Mouse (Mus musculus) CH12.LX (cell line): Measurements from ENCODE around the gene Akt3. TPM values are rescaled to one million over a fixed set of nuclear protein-coding genes. Genes with fewer than 3 reads are reported as not detected.

Source experiments
- DNase-seq: peaks from one replicate; pipeline ENCODE4 v3.0.0-alpha.2; 2013; ENCODE audit errors: extremely low read depth
- H3K27ac ChIP-seq: 2 replicates; pipeline ENCODE4 v1.5.1; 2012; ENCODE audit warnings: low read depth, mild to moderate bottlenecking, control low read depth, moderate library complexity; ENCODE audit not compliant: insufficient read depth
- H3K27me3 ChIP-seq: replicated peaks from 2 replicates; pipeline ENCODE3; 2012; ENCODE audit warnings: inconsistent platforms
- H3K36me3 ChIP-seq, 2 experiments: replicated peaks in 1 of 2; 2 replicates each; pipeline versions ENCODE3 to v1.6.1; 2012; ENCODE audit warnings: inconsistent platforms in 1 of 2, low read length in 1 of 2, mild to moderate bottlenecking in 1 of 2, mixed read lengths in 1 of 2, moderate library complexity in 1 of 2; ENCODE audit not compliant: control insufficient read depth in 1 of 2, insufficient read depth in 1 of 2
- H3K4me1 ChIP-seq, 2 experiments: 2 replicates each; pipeline ENCODE4 v1.6.1; 2012; ENCODE audit warnings: inconsistent platforms in 1 of 2, moderate library complexity in 1 of 2; ENCODE audit not compliant: insufficient read depth in 2 of 2, control insufficient read depth in 1 of 2
- H3K4me2 ChIP-seq: 2 replicates; pipeline ENCODE4 v1.6.1; 2012; ENCODE audit warnings: low read depth, mild to moderate bottlenecking, control low read depth; ENCODE audit not compliant: poor library complexity, insufficient read depth, severe bottlenecking
- H3K4me3 ChIP-seq, 3 experiments: fragments of 150-350 bp in 1 of 3; sonication (generic) in 1 of 3; replicated peaks in 1 of 3; 2 replicates each; pipeline versions ENCODE3 to v1.5.1; 2011 to 2012; ENCODE audit warnings: low read depth in 2 of 3, low read length in 2 of 3, mild to moderate bottlenecking in 2 of 3, moderate library complexity in 2 of 3, control low read depth in 1 of 3, improper control_type of control experiment in 1 of 3, inconsistent platforms in 1 of 3, mixed read lengths in 1 of 3; ENCODE audit not compliant: poor library complexity in 1 of 3
- H3K79me2 ChIP-seq: replicated peaks from 2 replicates; pipeline ENCODE4 v1.6.1; 2012; ENCODE audit warnings: mild to moderate bottlenecking, moderate library complexity; ENCODE audit not compliant: control insufficient read depth, poor library complexity, insufficient read depth, severe bottlenecking; ENCODE audit errors: extremely low read depth
- H3K9ac ChIP-seq: 2 replicates; pipeline ENCODE4 v1.6.1; 2012; ENCODE audit warnings: low read depth, mild to moderate bottlenecking, control low read depth, moderate library complexity; ENCODE audit not compliant: insufficient read depth
- H3K9me3 ChIP-seq: replicated peaks from 2 replicates; pipeline ENCODE3; 2012; ENCODE audit warnings: low read length, inconsistent platforms, mixed read lengths
- BHLHE40 ChIP-seq: IDR thresholded peaks from 2 replicates; pipeline ENCODE4 v1.6.1; 2011; ENCODE audit warnings: mild to moderate bottlenecking, low read depth, low read length, improper control_type of control experiment
- CHD2 ChIP-seq: IDR thresholded peaks from 2 replicates; pipeline ENCODE4 v1.6.1; 2011; ENCODE audit warnings: low read length, improper control_type of control experiment
- CTCF ChIP-seq, 2 experiments: IDR thresholded peaks in 1 of 2; conservative IDR thresholded peaks in 1 of 2; 2 replicates each; pipeline ENCODE4 v1.5.1; 2011 to 2012; ENCODE audit warnings: low read depth in 2 of 2, low read length in 2 of 2, improper control_type of control experiment in 1 of 2, inconsistent platforms in 1 of 2, mild to moderate bottlenecking in 1 of 2, moderate library complexity in 1 of 2
- ELF1 ChIP-seq: IDR thresholded peaks from 2 replicates; pipeline ENCODE4 v1.6.1; 2014; ENCODE audit warnings: low read depth, mild to moderate bottlenecking, inconsistent platforms, low read length, improper control_type of control experiment
- EP300 ChIP-seq: IDR thresholded peaks from 2 replicates; pipeline ENCODE4 v1.6.1; 2011; ENCODE audit warnings: low read length, improper control_type of control experiment
- GABPA ChIP-seq: IDR thresholded peaks from 2 replicates; pipeline ENCODE4 v1.6.1; 2012; ENCODE audit warnings: low read depth, low read length, improper control_type of control experiment, inconsistent platforms; ENCODE audit not compliant: insufficient replicate concordance
- HCFC1 ChIP-seq: IDR thresholded peaks from 2 replicates; pipeline ENCODE4 v1.6.1; 2012; ENCODE audit warnings: low read depth, mild to moderate bottlenecking, inconsistent platforms, low read length, improper control_type of control experiment
- JUN ChIP-seq: IDR thresholded peaks from 2 replicates; pipeline ENCODE4 v1.6.1; 2011; ENCODE audit warnings: low read depth, mild to moderate bottlenecking, low read length, improper control_type of control experiment, moderate library complexity; ENCODE audit not compliant: insufficient read depth
- KAT2A ChIP-seq: IDR thresholded peaks from 2 replicates; pipeline ENCODE4 v1.6.1; 2012; ENCODE audit warnings: low read length, improper control_type of control experiment, inconsistent platforms; ENCODE audit not compliant: insufficient replicate concordance
- MAZ ChIP-seq: IDR thresholded peaks from 2 replicates; pipeline ENCODE4 v1.6.1; 2012; ENCODE audit warnings: low read depth, mild to moderate bottlenecking, inconsistent platforms, low read length, improper control_type of control experiment, moderate library complexity
- MEF2A ChIP-seq: IDR thresholded peaks from 2 replicates; pipeline ENCODE4 v1.6.1; 2014; ENCODE audit warnings: low read depth, mild to moderate bottlenecking, inconsistent platforms, low read length, improper control_type of control experiment, borderline replicate concordance
- NELFE ChIP-seq: IDR thresholded peaks from 2 replicates; pipeline ENCODE4 v1.6.1; 2011; ENCODE audit warnings: low read depth, low read length, improper control_type of control experiment
- NRF1 ChIP-seq: IDR thresholded peaks from 2 replicates; pipeline ENCODE4 v1.6.1; 2014; ENCODE audit warnings: low read depth, mild to moderate bottlenecking, inconsistent platforms, low read length, improper control_type of control experiment, moderate library complexity
- PAX5 ChIP-seq: IDR thresholded peaks from 2 replicates; pipeline ENCODE4 v1.6.1; 2012; ENCODE audit warnings: low read length, inconsistent platforms, mixed read lengths
- RAD21 ChIP-seq: IDR thresholded peaks from 2 replicates; pipeline ENCODE4 v1.6.1; 2011; ENCODE audit warnings: low read depth, mild to moderate bottlenecking, low read length, improper control_type of control experiment, moderate library complexity
- RCOR1 ChIP-seq: conservative IDR thresholded peaks from 2 replicates; pipeline ENCODE4 v1.6.1; 2012; ENCODE audit warnings: low read depth, mild to moderate bottlenecking, inconsistent platforms, low read length, improper control_type of control experiment
- SMC3 ChIP-seq: IDR thresholded peaks from 2 replicates; pipeline ENCODE4 v1.6.1; 2011; ENCODE audit warnings: low read depth, low read length, improper control_type of control experiment
- ZKSCAN1 ChIP-seq: IDR thresholded peaks from 2 replicates; pipeline ENCODE4 v1.6.1; 2012; ENCODE audit warnings: low read depth, inconsistent platforms, low read length, improper control_type of control experiment, borderline replicate concordance
- dilution Hi-C: fragments of 300-500 bp; cut with MboI; formaldehyde crosslinking; loops from 2 replicates; pipeline ENCODE4 v1.14.3; 2020; ENCODE audit warnings: low sequenced_read_pairs; ENCODE audit not compliant: extremely low pct_unique_long_range_greater_than_20kb, extremely low pct_ligation_motif_present
- in situ Hi-C: fragments of 300-500 bp; cut with MboI; formaldehyde crosslinking; loops from 3 replicates; pipeline ENCODE4 v1.14.3; 2019; ENCODE audit warnings: low sequenced_read_pairs, low pct_ligation_motif_present, low pct_unique_long_range_greater_than_20kb, mixed read lengths
- polyA plus RNA-seq: library from polyadenylated mRNA; unstranded; fragments of >175 nt; gene quantifications from 2 replicates; pipeline ENCODE4 v1.2.1, GENCODE M21; 2012; ENCODE audit warnings: low read depth; ENCODE audit not compliant: insufficient read length
- total RNA-seq, 2 experiments: library from RNA; depleted of rRNA; stranded (reverse); fragments of 300-350 nt in 1 of 2; fragments of >200 nt in 1 of 2; gene quantifications; 2 replicates each; pipeline ENCODE4 v1.2.3; 2012 to 2014

Akt3 gene
- total and polyA plus RNA-seq, 3 experiments = 0.34 to 1.3 (median 0.82) TPM

- dilution Hi-C loops = no loop called here
- no peak overlapping the region for H3K4me3 ChIP-seq
- no peak for TF ChIP-seq RAD21
- no peak for TF ChIP-seq GABPA
- no peak for TF ChIP-seq ZKSCAN1
- no peak for TF ChIP-seq ELF1
- no peak for TF ChIP-seq CTCF (conservative IDR thresholded peaks at IDR 0.05 in 1 of 2, IDR thresholded peaks at IDR 0.05 in 1 of 2; ENCODE audit: low read depth in 2 of 2, low read length in 2 of 2)
- TF ChIP-seq, all 38 proteins: peak for 0
- Histone ChIP-seq H3K4me1 (peaks cover 16 to 39% of the 10 kb centered on the region in 2 experiments), H3K27me3 (no peaks in the 10 kb centered on the region), H3K4me2 (no peak overlapping the region), H3K9me3 (no peaks in the 10 kb centered on the region), H3K36me3 (peaks cover 3 to 6% of the 10 kb centered on the region in 2 experiments), H3K9ac (no peak overlapping the region), H3K27ac (no peak overlapping the region), H3K79me2 (no peaks in the 10 kb centered on the region)
- no peak for DNase-seq
- in situ Hi-C loops = no loop called here
Observed at GRCm38 (mm10) chr1:176985691-176986090, 272.3 kb downstream of the Akt3 start.

DNA sequence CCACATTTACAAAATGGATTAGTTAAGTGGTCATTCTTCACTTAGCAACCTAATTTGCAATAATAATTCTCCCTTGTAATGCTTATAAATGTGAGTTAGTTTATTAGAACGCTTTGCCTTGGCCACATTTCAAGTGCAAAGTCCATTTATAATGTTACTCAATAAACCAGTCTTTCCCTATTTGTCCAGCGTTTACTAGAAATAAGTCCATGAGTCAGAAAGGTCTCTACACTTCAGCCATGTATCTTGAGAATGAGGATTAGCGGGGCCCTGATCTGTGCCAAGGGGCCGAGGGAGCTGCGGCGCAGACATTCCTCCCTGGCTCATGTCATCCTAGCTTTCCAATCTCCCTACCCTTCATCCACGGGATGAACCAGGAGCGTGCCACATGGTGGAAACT lies 275.3 kb downstream of the Akt3 start:
- Histone ChIP-seq H3K36me3 (peaks cover 0 to 7% of the 10 kb centered on the region in 2 experiments), H3K9me3 (no peaks in the 10 kb centered on the region), H3K4me1 (peaks cover 16 to 45% of the 10 kb centered on the region in 2 experiments), H3K79me2 (no peaks in the 10 kb centered on the region), H3K27ac (no peak overlapping the region), H3K27me3 (no peaks in the 10 kb centered on the region), H3K4me2 (no peak overlapping the region), H3K9ac (no peak overlapping the region), H3K4me3 (no peak overlapping the region)
- TF ChIP-seq SMC3 (no peak), BHLHE40 (no peak), PAX5 (no peak), CHD2 (no peak), KAT2A (no peak), JUN (no peak), NRF1 (no peak), MAZ (no peak)
- dilution Hi-C loops (no loop called here), in situ Hi-C loops (no loop called here)
- DNase-seq = no peak

DNA sequence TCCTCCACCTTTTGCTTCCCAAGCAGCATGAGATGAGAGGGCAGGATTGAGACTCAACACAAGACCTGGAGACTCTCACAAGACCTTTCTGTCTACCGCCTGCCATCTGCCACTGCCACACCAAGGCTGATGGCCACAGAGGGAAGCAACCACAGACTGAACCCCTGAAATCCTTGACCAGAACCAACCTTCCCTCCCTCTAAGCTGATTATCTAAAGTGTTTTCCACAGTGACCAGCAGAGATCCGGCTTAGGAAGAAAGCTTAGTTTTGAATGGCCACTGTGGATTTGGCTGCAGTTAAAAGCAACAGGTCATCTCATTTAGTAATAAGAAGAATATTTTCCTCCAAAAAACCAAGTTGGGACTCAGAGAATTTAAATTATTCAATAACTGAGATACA lies 276.5 kb downstream of the Akt3 start:
- Histone ChIP-seq H3K9me3 (no peaks in the 10 kb centered on the region), H3K4me2 (no peak overlapping the region), H3K36me3 (peaks cover 0 to 6% of the 10 kb centered on the region in 2 experiments), H3K4me3 (no peak overlapping the region), H3K4me1 (peaks cover 17 to 38% of the 10 kb centered on the region in 2 experiments), H3K27ac (no peak overlapping the region), H3K9ac (no peak overlapping the region), H3K79me2 (no peaks in the 10 kb centered on the region), H3K27me3 (no peaks in the 10 kb centered on the region)
- no peak for DNase-seq
- dilution Hi-C loops = no loop called here
- TF ChIP-seq RCOR1 (no peak), EP300 (no peak), HCFC1 (no peak), MEF2A (no peak), MAZ (no peak), CHD2 (no peak), ZKSCAN1 (no peak), SMC3 (no peak), KAT2A (no peak), ELF1 (no peak), NELFE (no peak), RAD21 (no peak)
- in situ Hi-C loops = no loop called here
